Mouse (Mus musculus): ENCODE data around the gene Bpifa6. TPM values are rescaled to one million over a fixed set of nuclear protein-coding genes. Genes with fewer than 3 reads are reported as not detected.
A peak's percentile ranks its signal among the peaks of the same experiment; 100 is the strongest.

The Bpifa6 gene
- polyA plus RNA-seq, 1 experiment from 2014 or later: not detected

DNA sequence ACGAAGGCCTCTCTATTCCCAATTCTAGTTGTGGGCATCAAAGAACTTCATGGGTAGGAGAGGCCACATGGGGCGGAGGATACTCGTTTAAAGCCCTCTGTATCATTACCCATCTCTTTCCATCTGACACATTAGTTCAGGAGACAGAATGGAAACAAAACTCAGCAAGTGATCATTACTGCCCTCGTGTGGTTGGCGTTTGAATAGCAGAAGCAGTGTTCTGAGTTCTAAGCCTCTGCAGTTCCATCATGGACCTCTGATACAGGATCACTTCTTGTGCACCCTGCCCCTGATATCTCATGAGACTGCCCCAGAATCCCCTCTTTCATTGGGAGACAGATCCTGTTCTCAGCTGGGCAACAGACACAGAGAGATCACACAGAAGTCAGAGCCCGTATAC lies 21.8 kb upstream of the Bpifa6 start:
- WGBS: 23% methylated on average over 6 of the region's 6 CpGs
- Histone ChIP-seq H3K4me1 (ENCODE audit: control insufficient read depth in 2 of 2, insufficient read depth in 2 of 2, low read length in 2 of 2) (no peaks in the 10 kb centered on the region), H3K9me3 (ENCODE audit: control insufficient read depth, low read length) (no peaks in the 10 kb centered on the region), H3K27ac (replicated peaks in 1 of 2; ENCODE audit: control insufficient read depth in 1 of 2, insufficient read depth in 1 of 2, low read depth in 2 of 2, low read length in 2 of 2) (no peak overlapping the region), H3K27me3 (ENCODE audit: control insufficient read depth, insufficient read depth, low read length) (no peaks in the 10 kb centered on the region), H3K4me2 (ENCODE audit: low read length) (no peak overlapping the region), H3K4me3 (ENCODE audit: control insufficient read depth in 1 of 2, insufficient read depth in 1 of 2, low read depth in 1 of 2, low read length in 2 of 2) (no peak overlapping the region), H3K9ac (ENCODE audit: low read length) (no peak overlapping the region), H3K36me3 (ENCODE audit: control insufficient read depth, insufficient read depth, low read length) (no peaks in the 10 kb centered on the region)
- no peak for ATAC-seq (ENCODE audit: insufficient number of reproducible peaks, insufficient read depth, low FRiP score, low read depth)

DNA sequence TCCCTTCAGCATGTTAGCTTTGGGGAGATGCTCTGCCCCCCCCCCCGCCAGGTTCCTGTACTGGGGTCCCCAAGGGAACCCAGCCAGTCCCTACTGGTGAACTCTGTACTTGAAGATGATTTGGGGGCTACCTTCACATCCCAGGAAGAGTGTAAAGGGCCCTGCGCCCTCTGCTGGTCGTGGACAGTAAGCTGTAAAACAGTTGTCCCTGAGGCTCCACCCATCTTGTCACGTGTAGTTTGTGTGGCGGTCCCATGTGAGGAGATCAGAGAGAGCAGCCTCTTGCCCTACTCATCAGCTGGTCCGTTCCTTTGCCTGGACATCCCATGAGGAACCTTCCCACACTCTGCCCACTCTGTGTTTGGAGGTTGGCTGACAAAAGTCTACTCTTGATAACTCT lies 20.9 kb upstream of the Bpifa6 start:
- Histone ChIP-seq H3K9me3 (ENCODE audit: control insufficient read depth, low read length) (no peaks in the 10 kb centered on the region), H3K36me3 (ENCODE audit: control insufficient read depth, insufficient read depth, low read length) (no peaks in the 10 kb centered on the region), H3K4me2 (ENCODE audit: low read length) (0 out of 2 replicates have a peak overlapping the region, but pooled peaks have one; percentile 21), H3K9ac (ENCODE audit: low read length) (no peak overlapping the region), H3K27ac (replicated peaks in 1 of 2; ENCODE audit: control insufficient read depth in 1 of 2, insufficient read depth in 1 of 2, low read depth in 2 of 2, low read length in 2 of 2) (no peak overlapping the region), H3K4me1 (ENCODE audit: control insufficient read depth in 2 of 2, insufficient read depth in 2 of 2, low read length in 2 of 2) (no peaks in the 10 kb centered on the region), H3K27me3 (ENCODE audit: control insufficient read depth, insufficient read depth, low read length) (no peaks in the 10 kb centered on the region), H3K4me3 (ENCODE audit: control insufficient read depth in 1 of 2, insufficient read depth in 1 of 2, low read depth in 1 of 2, low read length in 2 of 2) (no peak overlapping the region)
- ATAC-seq (ENCODE audit: insufficient number of reproducible peaks, insufficient read depth, low FRiP score, low read depth): no peak
- 7% methylated on average over 6 of the region's 6 CpGs for WGBS

DNA sequence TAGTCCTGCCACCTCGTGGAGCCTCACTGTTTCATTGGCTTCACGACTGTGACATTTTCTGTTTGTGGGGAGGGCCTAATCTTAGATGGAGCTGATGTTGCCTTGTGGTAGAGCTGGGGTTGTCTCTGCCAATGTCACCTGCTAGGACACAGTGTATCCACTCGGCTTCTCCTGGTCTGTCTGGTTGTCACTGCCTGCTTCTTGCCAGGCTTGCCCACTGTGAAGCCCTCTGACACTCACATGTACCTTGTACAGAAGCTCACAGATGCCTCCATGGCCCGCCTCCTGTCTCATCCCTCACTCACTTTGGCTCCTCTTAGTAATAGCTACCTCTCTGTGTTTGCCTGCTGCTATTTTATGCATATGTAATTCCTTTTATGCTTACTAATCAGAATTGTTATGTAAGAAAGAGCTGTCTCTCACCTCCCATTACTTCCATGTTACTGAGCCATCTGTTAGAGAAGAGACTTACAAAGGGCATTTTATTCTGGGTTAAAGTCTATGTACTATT lies 11.9 kb upstream of the Bpifa6 start:
- no peak overlapping the region for H3K27ac ChIP-seq (replicated peaks in 1 of 2; ENCODE audit: control insufficient read depth in 1 of 2, insufficient read depth in 1 of 2, low read depth in 2 of 2, low read length in 2 of 2)
- no peaks in the 10 kb centered on the region for H3K36me3 ChIP-seq (ENCODE audit: control insufficient read depth, insufficient read depth, low read length)
- 56% methylated on average over 4 of the region's 4 CpGs for WGBS
- no peak overlapping the region for H3K4me3 ChIP-seq (ENCODE audit: control insufficient read depth in 1 of 2, insufficient read depth in 1 of 2, low read depth in 1 of 2, low read length in 2 of 2)
- no peaks in the 10 kb centered on the region; the same call in 1 of the 2 replicates for H3K27me3 ChIP-seq (ENCODE audit: control insufficient read depth, insufficient read depth, low read length)
- H3K9me3 ChIP-seq (ENCODE audit: control insufficient read depth, low read length): no peaks in the 10 kb centered on the region
- no peak for ATAC-seq (ENCODE audit: insufficient number of reproducible peaks, insufficient read depth, low FRiP score, low read depth)
- H3K4me1 ChIP-seq (ENCODE audit: control insufficient read depth in 2 of 2, insufficient read depth in 2 of 2, low read length in 2 of 2): no peaks in the 10 kb centered on the region
- H3K9ac ChIP-seq (ENCODE audit: low read length): no peak overlapping the region
- no peak overlapping the region for H3K4me2 ChIP-seq (ENCODE audit: low read length)

DNA sequence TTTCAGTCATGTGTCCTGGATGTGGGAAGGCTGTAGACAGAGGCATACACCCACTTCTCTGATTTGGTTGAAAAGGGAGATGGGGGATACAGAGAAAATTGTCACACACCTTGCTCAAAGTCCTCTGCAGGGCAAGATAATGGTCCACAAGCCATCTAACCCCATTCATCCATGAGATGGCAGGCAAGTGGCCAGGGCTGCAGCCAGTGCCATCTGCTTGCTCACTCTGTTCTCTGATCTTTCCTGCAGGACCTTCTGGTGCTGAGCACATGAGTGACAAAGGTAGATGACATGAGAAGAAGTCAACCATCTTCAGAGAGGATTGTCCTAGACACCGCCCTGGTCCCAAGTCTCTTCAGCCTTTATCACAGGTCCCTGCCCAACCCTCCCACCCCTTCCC lies 11.4 kb upstream of the Bpifa6 start:
- Histone ChIP-seq H3K9me3 (ENCODE audit: control insufficient read depth, low read length) (no peaks in the 10 kb centered on the region), H3K27ac (replicated peaks in 1 of 2; ENCODE audit: control insufficient read depth in 1 of 2, insufficient read depth in 1 of 2, low read depth in 2 of 2, low read length in 2 of 2) (no peak overlapping the region), H3K27me3 (ENCODE audit: control insufficient read depth, insufficient read depth, low read length) (no peaks in the 10 kb centered on the region; the same call in 1 of the 2 replicates), H3K4me3 (ENCODE audit: control insufficient read depth in 1 of 2, insufficient read depth in 1 of 2, low read depth in 1 of 2, low read length in 2 of 2) (no peak overlapping the region), H3K4me2 (ENCODE audit: low read length) (no peak overlapping the region), H3K9ac (ENCODE audit: low read length) (no peak overlapping the region), H3K4me1 (ENCODE audit: control insufficient read depth in 2 of 2, insufficient read depth in 2 of 2, low read length in 2 of 2) (no peaks in the 10 kb centered on the region), H3K36me3 (ENCODE audit: control insufficient read depth, insufficient read depth, low read length) (no peaks in the 10 kb centered on the region)
- ATAC-seq (ENCODE audit: insufficient number of reproducible peaks, insufficient read depth, low FRiP score, low read depth): no peak
- WGBS: 82% methylated on average over 1 of the region's 1 CpGs

DNA sequence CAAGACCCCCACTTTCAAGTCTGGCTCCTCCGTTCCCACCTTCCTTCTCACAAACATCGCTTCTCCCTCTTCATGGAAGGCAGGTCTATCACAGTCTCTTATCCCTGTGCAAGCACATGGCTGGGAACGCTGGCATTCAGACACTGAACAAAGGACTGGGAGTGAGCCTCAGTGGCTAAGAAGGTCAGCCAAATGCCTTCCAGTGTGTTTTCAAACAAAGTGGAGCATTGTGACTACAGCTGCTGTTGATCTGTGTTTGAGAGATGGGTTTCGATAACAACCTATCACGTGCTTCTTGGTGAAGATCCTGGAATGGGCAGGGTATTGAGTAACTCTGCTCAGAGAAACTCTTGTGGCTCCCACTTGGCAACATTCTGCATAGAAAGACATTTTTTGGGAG lies 4.5 kb upstream of the Bpifa6 start:
- ATAC-seq (ENCODE audit: insufficient number of reproducible peaks, insufficient read depth, low FRiP score, low read depth): no peak
- H3K4me3 ChIP-seq (ENCODE audit: control insufficient read depth in 1 of 2, insufficient read depth in 1 of 2, low read depth in 1 of 2, low read length in 2 of 2): no peak overlapping the region
- WGBS: 78% methylated on average over 5 of the region's 5 CpGs
- H3K9me3 ChIP-seq (ENCODE audit: control insufficient read depth, low read length): no peaks in the 10 kb centered on the region
- no peak overlapping the region for H3K4me2 ChIP-seq (ENCODE audit: low read length)
- no peaks in the 10 kb centered on the region for H3K36me3 ChIP-seq (ENCODE audit: control insufficient read depth, insufficient read depth, low read length)
- H3K4me1 ChIP-seq (ENCODE audit: control insufficient read depth in 2 of 2, insufficient read depth in 2 of 2, low read length in 2 of 2): no peaks in the 10 kb centered on the region
- H3K27me3 ChIP-seq (ENCODE audit: control insufficient read depth, insufficient read depth, low read length): no peaks in the 10 kb centered on the region
- no peak overlapping the region for H3K27ac ChIP-seq (replicated peaks in 1 of 2; ENCODE audit: control insufficient read depth in 1 of 2, insufficient read depth in 1 of 2, low read depth in 2 of 2, low read length in 2 of 2)
- no peak overlapping the region for H3K9ac ChIP-seq (ENCODE audit: low read length)

DNA sequence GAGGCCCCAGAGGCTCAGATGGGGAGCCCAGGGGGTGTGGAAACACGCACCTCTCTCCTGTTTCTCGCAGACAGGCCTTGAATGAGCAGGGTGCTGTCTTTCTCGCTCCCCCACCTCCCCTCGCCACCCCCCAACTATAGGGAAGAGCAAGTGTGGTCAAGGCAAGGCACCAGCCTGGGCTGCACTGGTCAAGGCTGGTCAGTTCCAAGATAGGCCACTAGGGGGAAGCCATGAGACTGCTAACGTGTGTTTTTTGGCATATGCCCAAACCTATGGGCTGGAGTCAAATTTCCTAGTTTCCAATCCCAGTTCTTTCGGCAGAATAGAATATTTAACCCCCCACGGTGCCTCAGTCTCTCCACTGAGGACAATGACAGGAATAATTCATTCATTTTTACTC lies 21.0 kb downstream of the Bpifa6 start:
- no peaks in the 10 kb centered on the region for H3K27me3 ChIP-seq (ENCODE audit: control insufficient read depth, insufficient read depth, low read length)
- no peak overlapping the region for H3K9ac ChIP-seq (ENCODE audit: low read length)
- H3K4me2 ChIP-seq (ENCODE audit: low read length): no peak overlapping the region
- H3K36me3 ChIP-seq (ENCODE audit: control insufficient read depth, insufficient read depth, low read length): no peaks in the 10 kb centered on the region
- no peaks in the 10 kb centered on the region for H3K4me1 ChIP-seq (ENCODE audit: control insufficient read depth in 2 of 2, insufficient read depth in 2 of 2, low read length in 2 of 2)
- no peak overlapping the region for H3K27ac ChIP-seq (replicated peaks in 1 of 2; ENCODE audit: control insufficient read depth in 1 of 2, insufficient read depth in 1 of 2, low read depth in 2 of 2, low read length in 2 of 2)
- WGBS: 12% methylated on average over 7 of the region's 7 CpGs
- no peak for ATAC-seq (ENCODE audit: insufficient number of reproducible peaks, insufficient read depth, low FRiP score, low read depth)
- no peaks in the 10 kb centered on the region for H3K9me3 ChIP-seq (ENCODE audit: control insufficient read depth, low read length)
- no peak overlapping the region for H3K4me3 ChIP-seq (ENCODE audit: control insufficient read depth in 1 of 2, insufficient read depth in 1 of 2, low read depth in 1 of 2, low read length in 2 of 2)

DNA sequence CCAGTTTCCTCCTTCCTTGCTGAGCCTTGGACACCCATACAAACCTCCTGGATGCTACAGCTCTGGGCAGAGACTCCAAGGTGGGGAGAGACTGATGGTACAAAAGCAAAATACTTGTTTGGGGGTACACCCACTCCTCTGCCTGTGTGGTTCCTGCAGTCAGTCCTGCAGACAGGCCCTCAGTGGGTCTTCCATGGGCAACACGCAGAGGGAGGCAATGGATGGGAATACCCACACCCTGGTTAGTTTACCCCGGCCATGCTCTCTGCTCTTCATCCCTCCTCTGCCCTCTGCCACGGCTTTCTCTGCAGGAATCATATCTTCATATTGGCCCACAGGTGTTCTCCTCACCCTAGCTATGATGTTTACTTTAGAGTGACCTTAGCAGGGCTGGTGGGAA lies 25.8 kb downstream of the Bpifa6 start:
- ATAC-seq (ENCODE audit: insufficient number of reproducible peaks, insufficient read depth, low FRiP score, low read depth): no peak
- H3K4me3 ChIP-seq (ENCODE audit: control insufficient read depth in 1 of 2, insufficient read depth in 1 of 2, low read depth in 1 of 2, low read length in 2 of 2): no peak overlapping the region
- H3K4me1 ChIP-seq (ENCODE audit: control insufficient read depth in 2 of 2, insufficient read depth in 2 of 2, low read length in 2 of 2): no peaks in the 10 kb centered on the region
- H3K4me2 ChIP-seq (ENCODE audit: low read length): no peak overlapping the region
- H3K9me3 ChIP-seq (ENCODE audit: control insufficient read depth, low read length): no peaks in the 10 kb centered on the region
- H3K27me3 ChIP-seq (ENCODE audit: control insufficient read depth, insufficient read depth, low read length): no peaks in the 10 kb centered on the region
- no peak overlapping the region for H3K9ac ChIP-seq (ENCODE audit: low read length)
- 76% methylated on average over 3 of the region's 3 CpGs for WGBS
- no peaks in the 10 kb centered on the region for H3K36me3 ChIP-seq (ENCODE audit: control insufficient read depth, insufficient read depth, low read length)
- H3K27ac ChIP-seq (replicated peaks in 1 of 2; ENCODE audit: control insufficient read depth in 1 of 2, insufficient read depth in 1 of 2, low read depth in 2 of 2, low read length in 2 of 2): no peak overlapping the region

DNA sequence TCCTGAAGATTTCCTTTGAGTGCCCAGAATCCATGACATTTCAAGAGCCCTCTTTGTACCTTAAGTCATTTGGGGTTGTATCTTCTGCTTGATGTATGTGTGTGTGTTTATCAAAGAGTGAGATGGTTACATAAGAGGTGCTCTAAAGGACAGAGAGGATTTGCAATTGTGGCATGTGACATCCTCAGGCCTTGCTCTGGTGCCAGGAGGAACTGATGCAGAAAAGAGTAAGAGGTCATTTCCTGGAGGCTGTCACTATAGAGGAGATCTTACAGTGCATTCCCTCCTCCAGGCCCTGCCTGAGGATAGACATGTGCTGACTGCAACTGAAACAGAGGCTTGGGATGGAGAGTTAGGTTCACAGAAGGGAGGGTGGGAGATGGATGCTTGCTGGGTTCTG lies 26.3 kb downstream of the Bpifa6 start:
- Histone ChIP-seq H3K9ac (ENCODE audit: low read length) (no peak overlapping the region), H3K27me3 (ENCODE audit: control insufficient read depth, insufficient read depth, low read length) (no peaks in the 10 kb centered on the region), H3K9me3 (ENCODE audit: control insufficient read depth, low read length) (no peaks in the 10 kb centered on the region), H3K36me3 (ENCODE audit: control insufficient read depth, insufficient read depth, low read length) (no peaks in the 10 kb centered on the region), H3K4me2 (ENCODE audit: low read length) (no peak overlapping the region), H3K4me3 (ENCODE audit: control insufficient read depth in 1 of 2, insufficient read depth in 1 of 2, low read depth in 1 of 2, low read length in 2 of 2) (no peak overlapping the region), H3K27ac (replicated peaks in 1 of 2; ENCODE audit: control insufficient read depth in 1 of 2, insufficient read depth in 1 of 2, low read depth in 2 of 2, low read length in 2 of 2) (no peak overlapping the region), H3K4me1 (ENCODE audit: control insufficient read depth in 2 of 2, insufficient read depth in 2 of 2, low read length in 2 of 2) (no peaks in the 10 kb centered on the region)
- no peak for ATAC-seq (ENCODE audit: insufficient number of reproducible peaks, insufficient read depth, low FRiP score, low read depth)
